Mouse (Mus musculus): ENCODE results near the gene Bmp7.

DNA sequence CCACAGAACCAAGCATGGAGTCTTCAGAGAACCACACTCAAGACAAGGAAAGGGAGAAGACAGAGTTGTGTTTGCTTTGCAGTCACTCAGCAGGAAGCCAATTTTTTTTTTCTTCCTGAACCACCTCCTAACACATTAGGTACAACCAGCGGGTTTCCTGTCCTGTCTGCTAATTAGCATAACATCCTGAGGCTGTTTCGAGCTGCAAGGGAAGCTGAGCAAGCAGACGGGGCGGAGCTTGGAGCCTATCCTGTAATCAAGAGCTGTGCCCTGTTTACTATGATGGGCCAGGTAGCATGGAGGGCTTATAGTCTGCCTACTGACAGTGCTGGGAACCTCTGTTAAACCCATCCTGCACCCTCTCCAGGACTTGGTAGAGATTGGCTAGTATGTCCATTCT is 13.8 kb downstream of the Bmp7 start:
- no peak for TF ChIP-seq POLR2A (IDR thresholded peaks at IDR 0.05; ENCODE audit: low read depth, low read length)
- TF ChIP-seq CTCF (IDR thresholded peaks at IDR 0.05; ENCODE audit: extremely low read depth, insufficient read depth, insufficient read length, insufficient replicate concordance) = no peak
